Mouse (Mus musculus): ENCODE data around the gene Atxn7l3.
A peak's percentile ranks its signal among the peaks of the same experiment; 100 is the strongest.

DNA sequence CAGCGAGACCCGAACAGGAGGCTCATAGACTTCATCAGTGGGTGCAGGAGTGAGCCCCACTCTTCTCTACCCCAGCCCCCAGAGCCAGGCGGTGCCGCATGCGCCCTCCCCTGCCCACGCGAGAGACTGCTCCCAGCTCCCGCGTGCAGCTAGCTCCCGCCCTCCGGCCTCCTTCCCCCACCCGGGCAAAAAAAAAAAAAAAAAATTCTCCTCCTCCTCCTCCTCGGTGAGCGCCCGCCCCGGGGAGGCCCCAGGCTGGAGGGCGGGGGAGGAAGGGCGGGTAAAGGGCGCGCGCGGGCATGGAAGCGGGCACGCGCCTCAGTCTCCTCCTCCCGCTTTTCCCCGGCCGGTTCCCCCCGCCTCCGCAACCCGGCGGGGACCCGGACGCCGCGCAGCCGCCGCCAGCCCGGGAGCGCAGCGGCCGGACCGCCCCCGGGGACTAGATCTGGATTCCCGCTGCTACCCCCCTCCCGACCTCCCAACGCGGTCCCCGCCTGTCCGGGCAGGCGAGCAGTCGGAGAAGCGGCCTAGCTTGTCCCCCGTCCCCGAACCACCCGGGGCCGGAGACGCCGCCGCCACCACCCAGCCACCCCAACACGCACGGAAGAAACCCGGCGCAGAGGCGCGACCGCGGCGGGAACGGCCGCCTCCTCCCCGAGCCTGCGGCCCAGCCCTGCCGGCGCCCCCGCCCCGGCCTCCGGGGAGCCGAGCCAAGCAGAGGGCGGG lies 20.3 kb upstream of the Atxn7l3 start:
- TF ChIP-seq CTCF (IDR thresholded peaks at IDR 0.05) (peak; percentile 8), EP300 (IDR thresholded peaks at IDR 0.05) (no peak)
